Mouse (Mus musculus) embryonic fibroblast, embryonic 13.5 days (primary cell): ENCODE measurements around the gene Haus4. TPM values are rescaled to one million over a fixed set of nuclear protein-coding genes. Genes with fewer than 3 reads are reported as not detected.

Source experiments
- H3K27ac ChIP-seq: 2 replicates; pipeline ENCODE4 v1.5.1; 2012; ENCODE audit warnings: low read length, control low read depth, inconsistent platforms; ENCODE audit not compliant: insufficient read depth
- H3K4me1 ChIP-seq: 2 replicates; pipeline ENCODE4 v1.6.1; 2011; ENCODE audit warnings: low read length; ENCODE audit not compliant: control insufficient read depth, insufficient read depth
- H3K4me3 ChIP-seq: 2 replicates; pipeline ENCODE4 v1.5.1; 2011; ENCODE audit warnings: mild to moderate bottlenecking, control low read depth, low read length; ENCODE audit not compliant: insufficient read depth
- CTCF ChIP-seq: IDR thresholded peaks from 2 replicates; pipeline ENCODE4 v1.5.1; 2011; ENCODE audit warnings: mild to moderate bottlenecking, control low read depth, low read length, moderate library complexity, borderline replicate concordance; ENCODE audit not compliant: insufficient read depth
- POLR2A ChIP-seq: IDR thresholded peaks from 2 replicates; pipeline ENCODE4 v1.6.1; 2011; ENCODE audit warnings: low read depth, mild to moderate bottlenecking, control low read depth, low read length, moderate library complexity
- polyA plus RNA-seq: library from polyadenylated mRNA; stranded (reverse); fragments of >200 nt; gene quantifications from 2 replicates; pipeline ENCODE4 v1.2.4, GENCODE M21; 2011; ENCODE audit warnings: low read depth; ENCODE audit not compliant: missing spikeins, insufficient read length

Haus4 gene
- polyA plus RNA-seq, 1 experiment, result 33.1 TPM

GRCm38 (mm10) chr14:54544703-54545102 is 9.7 kb downstream of the Haus4 start:
- TF ChIP-seq POLR2A (no peak), CTCF (no peak)
- Histone ChIP-seq H3K27ac (no peak overlapping the region), H3K4me3 (no peak overlapping the region), H3K4me1 (no peaks in the 10 kb centered on the region)

- no peak for TF ChIP-seq CTCF
- TF ChIP-seq POLR2A, result no peak
- H3K4me1 ChIP-seq, result no peaks in the 10 kb centered on the region
- H3K4me3 ChIP-seq, result no peak overlapping the region
- no peak overlapping the region for H3K27ac ChIP-seq
Measured at GRCm38 (mm10) chr14:54540771-54541170, 13.6 kb downstream of the Haus4 start.

- no peak for TF ChIP-seq POLR2A
- no peak for TF ChIP-seq CTCF
- H3K27ac ChIP-seq, result no peak overlapping the region
- H3K4me1 ChIP-seq, result no peaks in the 10 kb centered on the region
- no peak overlapping the region for H3K4me3 ChIP-seq
Measured at GRCm38 (mm10) chr14:54538580-54538979, 15.8 kb downstream of the Haus4 start.

GRCm38 (mm10) chr14:54528446-54529111 is 25.8 kb downstream of the Haus4 start:
- no peaks in the 10 kb centered on the region for H3K4me1 ChIP-seq
- no peak overlapping the region for H3K4me3 ChIP-seq
- H3K27ac ChIP-seq, result no peak overlapping the region
- TF ChIP-seq POLR2A (no peak), CTCF (peak; percentile 54)

GRCm38 (mm10) chr14:54528007-54528393 is 26.4 kb downstream of the Haus4 start:
- H3K27ac ChIP-seq, result no peak overlapping the region
- H3K4me3 ChIP-seq, result no peak overlapping the region
- TF ChIP-seq CTCF, result no peak
- no peak for TF ChIP-seq POLR2A
- no peaks in the 10 kb centered on the region for H3K4me1 ChIP-seq

GRCm38 (mm10) chr14:54527227-54528006 is 27.0 kb downstream of the Haus4 start:
- H3K4me1 ChIP-seq, result no peaks in the 10 kb centered on the region
- H3K4me3 ChIP-seq, result peak overlapping the region; percentile 0; the same call in 1 of the 2 replicates
- H3K27ac ChIP-seq, result no peak overlapping the region
- TF ChIP-seq CTCF, result no peak
- TF ChIP-seq POLR2A, result no peak

GRCm38 (mm10) chr14:54523600-54523999 is 30.8 kb downstream of the Haus4 start:
- no peak for TF ChIP-seq POLR2A
- no peak for TF ChIP-seq CTCF
- no peak overlapping the region for H3K4me3 ChIP-seq
- H3K4me1 ChIP-seq, result peaks cover under 1% of the 10 kb centered on the region; the same call in 1 of the 2 replicates
- no peak overlapping the region for H3K27ac ChIP-seq

GRCm38 (mm10) chr14:54516710-54517310 is 37.6 kb downstream of the Haus4 start:
- no peak for TF ChIP-seq CTCF
- no peak for TF ChIP-seq POLR2A
- peak overlapping the region; percentile 66 for H3K4me3 ChIP-seq
- H3K4me1 ChIP-seq, result peaks cover 5% of the 10 kb centered on the region; the same call in 1 of the 2 replicates
- H3K27ac ChIP-seq, result peak overlapping the region; percentile 21

- TF ChIP-seq POLR2A (no peak), CTCF (no peak)
Measured at GRCm38 (mm10) chr14:54509774-54510173, 44.6 kb downstream of the Haus4 start.

More at GRCm38 (mm10) chr14:54509774-54510173, 44.6 kb downstream of the Haus4 start:
- no peak overlapping the region for H3K4me3 ChIP-seq
- no peaks in the 10 kb centered on the region for H3K4me1 ChIP-seq
- no peak overlapping the region for H3K27ac ChIP-seq
